Mouse (Mus musculus): ENCODE data around the gene Lrrtm3. TPM values are rescaled to one million over a fixed set of nuclear protein-coding genes. Genes with fewer than 3 reads are reported as not detected.

Lrrtm3 gene
- total and polyA plus RNA-seq, 3 experiments: not detected

DNA sequence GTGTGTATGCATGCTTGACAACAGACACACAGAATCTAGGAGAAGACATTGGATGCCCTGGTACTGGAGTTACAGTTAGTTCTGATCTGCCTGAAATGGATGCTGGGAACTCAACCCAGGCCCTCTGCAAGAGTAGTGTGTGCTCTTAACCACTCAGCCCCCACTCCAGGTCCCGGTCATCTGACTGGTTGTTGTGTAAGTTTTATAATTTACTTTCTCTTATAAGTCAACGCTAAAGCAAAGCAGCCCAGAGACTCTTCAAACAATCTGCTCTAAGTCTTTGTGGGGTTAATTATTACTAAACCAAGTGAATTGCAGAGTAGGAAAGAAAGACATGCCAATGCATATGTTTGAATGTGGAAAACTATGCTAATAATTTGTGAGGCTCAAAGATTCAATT lies 110.7 kb downstream of the Lrrtm3 start:
- Histone ChIP-seq H3K4me3 (ENCODE audit: low read depth, low read length) (no peak overlapping the region), H3K27me3 (ENCODE audit: insufficient read depth, low read length) (no peaks in the 10 kb centered on the region), H3K36me3 (replicated peaks) (no peaks in the 10 kb centered on the region), H3K9me3 (replicated peaks) (no peaks in the 10 kb centered on the region), H3K4me1 (ENCODE audit: insufficient read depth, low read depth, low read length) (no peaks in the 10 kb centered on the region)
- DNase-seq (ENCODE audit: low spot score): no peak
- no peak for ATAC-seq (ENCODE audit: extremely low read depth, insufficient number of reproducible peaks, low FRiP score, poor library complexity, severe bottlenecking)
- no peak for TF ChIP-seq GATA1 (IDR thresholded peaks at IDR 0.05; ENCODE audit: borderline replicate concordance, low read length)
- no peak for TF ChIP-seq CTCF (IDR thresholded peaks at IDR 0.05; ENCODE audit: low read depth, low read length)
- TF ChIP-seq TAL1 (conservative IDR thresholded peaks at IDR 0.05; ENCODE audit: low read depth, low read length): no peak
- TF ChIP-seq POLR2AphosphoS5 (IDR thresholded peaks at IDR 0.05; ENCODE audit: insufficient replicate concordance, low read depth, low read length): no peak
- no peak for TF ChIP-seq GATA2 (IDR thresholded peaks at IDR 0.05; ENCODE audit: borderline replicate concordance, low read depth, low read length)

DNA sequence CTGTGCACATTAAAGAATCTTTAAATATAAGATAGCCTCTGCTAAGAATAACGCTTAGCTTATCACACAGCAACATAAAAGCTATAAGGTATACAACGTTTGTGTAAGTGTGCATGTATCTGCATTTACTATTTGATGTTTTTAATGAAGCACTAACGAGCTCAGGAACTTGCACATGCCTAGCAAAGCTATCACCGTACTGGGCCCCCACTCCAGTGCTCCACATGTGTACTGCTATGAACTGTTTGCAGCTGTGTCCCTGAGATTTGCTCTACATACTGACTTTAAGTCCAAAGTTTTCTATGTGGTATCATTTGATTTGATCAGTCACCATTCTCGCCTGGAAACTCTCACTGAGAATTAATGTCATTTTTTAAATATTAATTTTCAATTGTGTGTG lies 111.1 kb downstream of the Lrrtm3 start:
- Histone ChIP-seq H3K27me3 (ENCODE audit: insufficient read depth, low read length) (no peaks in the 10 kb centered on the region), H3K4me3 (ENCODE audit: low read depth, low read length) (no peak overlapping the region), H3K9me3 (replicated peaks) (no peaks in the 10 kb centered on the region), H3K4me1 (ENCODE audit: insufficient read depth, low read depth, low read length) (no peaks in the 10 kb centered on the region), H3K36me3 (replicated peaks) (no peaks in the 10 kb centered on the region)
- ATAC-seq (ENCODE audit: extremely low read depth, insufficient number of reproducible peaks, low FRiP score, poor library complexity, severe bottlenecking): no peak
- TF ChIP-seq TAL1 (conservative IDR thresholded peaks at IDR 0.05; ENCODE audit: low read depth, low read length) (no peak), GATA2 (IDR thresholded peaks at IDR 0.05; ENCODE audit: borderline replicate concordance, low read depth, low read length) (no peak), POLR2AphosphoS5 (IDR thresholded peaks at IDR 0.05; ENCODE audit: insufficient replicate concordance, low read depth, low read length) (no peak), CTCF (IDR thresholded peaks at IDR 0.05; ENCODE audit: low read depth, low read length) (no peak), GATA1 (IDR thresholded peaks at IDR 0.05; ENCODE audit: borderline replicate concordance, low read length) (no peak)
- no peak for DNase-seq (ENCODE audit: low spot score)

DNA sequence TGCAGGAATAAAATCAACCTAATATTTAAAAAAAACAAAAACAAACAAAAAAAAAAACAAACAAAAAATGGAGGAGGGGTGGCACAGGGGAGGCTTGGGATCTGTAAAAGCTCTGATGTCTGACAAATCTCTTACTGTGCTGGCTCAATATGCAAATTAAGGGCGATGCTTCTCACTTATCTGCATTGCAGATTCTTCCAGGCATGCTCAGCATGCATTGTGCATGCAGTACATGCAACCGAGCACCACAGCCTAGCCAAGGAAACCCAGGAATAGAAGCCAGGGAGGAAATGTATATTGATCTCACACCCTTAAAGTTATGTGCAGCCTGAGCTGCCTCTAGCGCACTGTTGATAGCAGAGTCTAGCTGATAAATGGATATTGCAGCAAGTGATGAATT lies 111.5 kb downstream of the Lrrtm3 start:
- TF ChIP-seq CTCF (IDR thresholded peaks at IDR 0.05; ENCODE audit: low read depth, low read length) (no peak), GATA2 (IDR thresholded peaks at IDR 0.05; ENCODE audit: borderline replicate concordance, low read depth, low read length) (no peak), POLR2AphosphoS5 (IDR thresholded peaks at IDR 0.05; ENCODE audit: insufficient replicate concordance, low read depth, low read length) (no peak), TAL1 (conservative IDR thresholded peaks at IDR 0.05; ENCODE audit: low read depth, low read length) (no peak), GATA1 (IDR thresholded peaks at IDR 0.05; ENCODE audit: borderline replicate concordance, low read length) (no peak)

DNA sequence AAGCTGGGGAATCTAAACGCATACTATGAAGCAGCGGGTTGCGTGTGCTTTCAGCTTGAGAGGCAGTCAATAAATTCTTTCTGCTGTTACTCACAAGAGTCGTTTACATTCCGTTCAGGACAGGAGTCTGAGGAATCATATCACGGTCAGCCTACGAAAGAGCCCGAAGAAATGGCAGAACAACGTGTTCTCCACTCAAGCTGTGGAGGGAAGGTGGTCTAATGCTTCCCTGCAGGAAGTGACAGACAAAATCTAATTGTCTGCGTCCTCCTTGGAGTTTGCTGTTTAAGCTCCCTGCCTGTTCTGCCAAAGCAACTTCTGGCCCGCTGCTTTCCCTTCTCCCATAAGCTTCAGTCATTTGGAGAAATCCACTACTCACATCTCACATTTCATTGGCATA lies 112.0 kb downstream of the Lrrtm3 start:
- Histone ChIP-seq H3K4me1 (ENCODE audit: insufficient read depth, low read depth, low read length) (no peaks in the 10 kb centered on the region), H3K4me3 (ENCODE audit: low read depth, low read length) (no peak overlapping the region), H3K36me3 (replicated peaks) (no peaks in the 10 kb centered on the region), H3K9me3 (replicated peaks) (no peaks in the 10 kb centered on the region), H3K27me3 (ENCODE audit: insufficient read depth, low read length) (no peaks in the 10 kb centered on the region)
- TF ChIP-seq POLR2AphosphoS5 (IDR thresholded peaks at IDR 0.05; ENCODE audit: insufficient replicate concordance, low read depth, low read length) (no peak), CTCF (IDR thresholded peaks at IDR 0.05; ENCODE audit: low read depth, low read length) (no peak), GATA1 (IDR thresholded peaks at IDR 0.05; ENCODE audit: borderline replicate concordance, low read length) (no peak), GATA2 (IDR thresholded peaks at IDR 0.05; ENCODE audit: borderline replicate concordance, low read depth, low read length) (no peak), TAL1 (conservative IDR thresholded peaks at IDR 0.05; ENCODE audit: low read depth, low read length) (no peak)
- no peak for ATAC-seq (ENCODE audit: extremely low read depth, insufficient number of reproducible peaks, low FRiP score, poor library complexity, severe bottlenecking)
- no peak for DNase-seq (ENCODE audit: low spot score)

More for the DNA sequence above, 111.5 kb downstream of the Lrrtm3 start:
- Histone ChIP-seq H3K27me3 (ENCODE audit: insufficient read depth, low read length) (no peaks in the 10 kb centered on the region), H3K9me3 (replicated peaks) (no peaks in the 10 kb centered on the region), H3K4me3 (ENCODE audit: low read depth, low read length) (no peak overlapping the region), H3K36me3 (replicated peaks) (no peaks in the 10 kb centered on the region), H3K4me1 (ENCODE audit: insufficient read depth, low read depth, low read length) (no peaks in the 10 kb centered on the region)
- ATAC-seq (ENCODE audit: extremely low read depth, insufficient number of reproducible peaks, low FRiP score, poor library complexity, severe bottlenecking) (no peak), DNase-seq (ENCODE audit: low spot score) (no peak)

DNA sequence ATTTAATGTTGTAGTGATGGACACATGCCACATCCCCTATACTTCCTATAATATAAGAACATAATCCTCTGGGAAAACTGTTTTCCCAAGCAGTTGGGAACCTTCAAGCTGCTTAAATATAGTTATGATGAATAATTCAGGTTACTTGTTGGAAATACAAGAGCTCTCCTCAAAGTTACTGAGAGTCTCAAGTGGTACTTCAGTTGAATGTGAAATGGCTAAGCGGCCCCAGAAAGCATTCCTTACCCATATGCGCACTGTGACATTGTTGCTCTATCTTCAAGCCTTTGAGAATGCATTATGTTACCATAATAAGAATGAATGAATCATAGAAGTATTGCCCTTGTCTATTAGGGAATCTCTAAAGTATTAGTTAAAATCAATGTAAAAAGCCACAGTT lies 117.8 kb downstream of the Lrrtm3 start:
- Histone ChIP-seq H3K27me3 (ENCODE audit: insufficient read depth, low read length) (no peaks in the 10 kb centered on the region), H3K9me3 (replicated peaks) (no peaks in the 10 kb centered on the region), H3K4me1 (ENCODE audit: insufficient read depth, low read depth, low read length) (no peaks in the 10 kb centered on the region), H3K36me3 (replicated peaks) (no peaks in the 10 kb centered on the region), H3K4me3 (ENCODE audit: low read depth, low read length) (no peak overlapping the region)
- no peak for ATAC-seq (ENCODE audit: extremely low read depth, insufficient number of reproducible peaks, low FRiP score, poor library complexity, severe bottlenecking)
- no peak for TF ChIP-seq CTCF (IDR thresholded peaks at IDR 0.05; ENCODE audit: low read depth, low read length)
- no peak for TF ChIP-seq GATA2 (IDR thresholded peaks at IDR 0.05; ENCODE audit: borderline replicate concordance, low read depth, low read length)
- no peak for TF ChIP-seq TAL1 (conservative IDR thresholded peaks at IDR 0.05; ENCODE audit: low read depth, low read length)
- TF ChIP-seq GATA1 (IDR thresholded peaks at IDR 0.05; ENCODE audit: borderline replicate concordance, low read length): no peak
- no peak for TF ChIP-seq POLR2AphosphoS5 (IDR thresholded peaks at IDR 0.05; ENCODE audit: insufficient replicate concordance, low read depth, low read length)
- no peak for DNase-seq (ENCODE audit: low spot score)

DNA sequence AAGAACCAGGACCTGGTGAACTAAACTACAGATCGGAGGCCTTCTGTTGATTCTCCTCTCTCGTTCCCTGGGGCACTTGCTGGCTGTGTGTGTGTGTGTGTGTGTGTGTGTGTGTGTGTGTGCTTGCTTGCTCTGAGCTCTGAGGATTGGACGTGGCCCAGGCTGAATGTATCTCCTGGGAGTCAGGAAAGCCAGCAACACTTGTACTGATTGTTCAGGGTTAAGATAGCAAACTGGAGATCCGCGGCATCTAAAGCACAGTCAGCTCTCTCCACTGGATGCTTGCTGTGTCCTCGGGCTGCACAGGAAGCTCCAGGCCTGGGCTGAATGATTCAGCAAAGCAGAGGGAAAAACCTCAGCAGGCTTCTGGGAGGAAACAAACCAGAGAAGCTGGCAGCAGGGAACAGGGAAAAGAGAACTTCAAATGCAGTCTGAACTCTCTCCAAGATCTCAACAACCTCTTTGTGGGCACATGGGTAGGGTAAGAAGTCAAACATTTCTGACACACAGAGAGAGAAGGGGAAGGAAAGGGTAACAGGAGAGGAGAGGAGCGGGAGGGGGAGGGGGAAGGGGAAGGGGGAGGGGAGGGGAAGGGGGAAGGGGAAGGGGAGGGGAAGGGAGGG lies 135.7 kb downstream of the Lrrtm3 start:
- no peaks in the 10 kb centered on the region for H3K27me3 ChIP-seq (ENCODE audit: insufficient read depth, low read length)

More for the DNA sequence above, 135.7 kb downstream of the Lrrtm3 start:
- DNase-seq (ENCODE audit: low spot score) (no peak), ATAC-seq (ENCODE audit: extremely low read depth, insufficient number of reproducible peaks, low FRiP score, poor library complexity, severe bottlenecking) (no peak)
- no peaks in the 10 kb centered on the region; the same call in 1 of the 2 replicates for H3K9me3 ChIP-seq (replicated peaks)
- no peak overlapping the region for H3K4me3 ChIP-seq (ENCODE audit: low read depth, low read length)
- TF ChIP-seq GATA2 (IDR thresholded peaks at IDR 0.05; ENCODE audit: borderline replicate concordance, low read depth, low read length) (no peak), CTCF (IDR thresholded peaks at IDR 0.05; ENCODE audit: low read depth, low read length) (no peak), POLR2AphosphoS5 (IDR thresholded peaks at IDR 0.05; ENCODE audit: insufficient replicate concordance, low read depth, low read length) (no peak), TAL1 (conservative IDR thresholded peaks at IDR 0.05; ENCODE audit: low read depth, low read length) (no peak)
- H3K4me1 ChIP-seq (ENCODE audit: insufficient read depth, low read depth, low read length): no peaks in the 10 kb centered on the region
- no peaks in the 10 kb centered on the region for H3K36me3 ChIP-seq (replicated peaks)
